Mouse (Mus musculus): ENCODE data around the gene Sp8. TPM values are rescaled to one million over a fixed set of nuclear protein-coding genes. Genes with fewer than 3 reads are reported as not detected.

The Sp8 gene
- polyA plus RNA-seq, 1 experiment from 2014 or later = 9.8 TPM

DNA sequence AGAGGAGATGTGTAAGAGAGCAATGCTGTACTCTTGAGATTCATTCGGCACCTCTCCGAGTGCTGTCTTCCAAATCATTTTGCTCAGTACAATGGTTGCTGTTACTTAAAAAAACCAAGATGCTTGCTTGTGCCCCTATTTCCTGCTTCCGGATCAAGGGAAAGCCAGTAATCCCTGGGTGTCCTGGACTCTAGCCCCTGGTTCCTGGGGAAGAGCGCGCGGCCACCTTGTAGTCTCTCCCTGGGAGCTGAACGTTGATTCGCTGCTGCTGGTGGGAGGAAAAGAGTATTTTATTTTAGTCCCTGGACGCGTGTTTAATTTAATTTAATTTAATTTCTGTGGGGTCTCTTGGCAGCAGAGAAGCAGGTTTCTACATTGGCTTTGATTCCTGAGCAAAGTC, 8.3 kb downstream of the Sp8 start:
- H3K4me1 ChIP-seq (ENCODE audit: control insufficient read depth, insufficient read depth, low read length) = 0 out of 2 replicates have a peak, but pooled peaks cover under 1% of the 10 kb centered on the region
- peaks cover 45% of the 10 kb centered on the region for H3K27me3 ChIP-seq (ENCODE audit: control insufficient read depth, insufficient read depth, low read length)
- peak; percentile 57 for DNase-seq (ENCODE audit: low spot score)
- no peak for ATAC-seq (ENCODE audit: insufficient read depth, low FRiP score, low TSS enrichment)
- peak overlapping the region; percentile 53 for H3K4me2 ChIP-seq (ENCODE audit: low read depth)
- 4% methylated on average over 10 of the region's 10 CpGs for WGBS
- no peaks in the 10 kb centered on the region for H3K36me3 ChIP-seq (ENCODE audit: control insufficient read depth, insufficient read depth, low read length)
- peak overlapping the region; percentile 39 for H3K4me3 ChIP-seq (ENCODE audit: low read depth, low read length)
- H3K27ac ChIP-seq (ENCODE audit: low read depth, low read length) = peak overlapping the region; percentile 73; the same call in 1 of the 2 replicates
- H3K9me3 ChIP-seq (ENCODE audit: control insufficient read depth, low read length) = no peaks in the 10 kb centered on the region
- H3K9ac ChIP-seq (ENCODE audit: low read length) = no peak overlapping the region; the same call in 1 of the 2 replicates

DNA sequence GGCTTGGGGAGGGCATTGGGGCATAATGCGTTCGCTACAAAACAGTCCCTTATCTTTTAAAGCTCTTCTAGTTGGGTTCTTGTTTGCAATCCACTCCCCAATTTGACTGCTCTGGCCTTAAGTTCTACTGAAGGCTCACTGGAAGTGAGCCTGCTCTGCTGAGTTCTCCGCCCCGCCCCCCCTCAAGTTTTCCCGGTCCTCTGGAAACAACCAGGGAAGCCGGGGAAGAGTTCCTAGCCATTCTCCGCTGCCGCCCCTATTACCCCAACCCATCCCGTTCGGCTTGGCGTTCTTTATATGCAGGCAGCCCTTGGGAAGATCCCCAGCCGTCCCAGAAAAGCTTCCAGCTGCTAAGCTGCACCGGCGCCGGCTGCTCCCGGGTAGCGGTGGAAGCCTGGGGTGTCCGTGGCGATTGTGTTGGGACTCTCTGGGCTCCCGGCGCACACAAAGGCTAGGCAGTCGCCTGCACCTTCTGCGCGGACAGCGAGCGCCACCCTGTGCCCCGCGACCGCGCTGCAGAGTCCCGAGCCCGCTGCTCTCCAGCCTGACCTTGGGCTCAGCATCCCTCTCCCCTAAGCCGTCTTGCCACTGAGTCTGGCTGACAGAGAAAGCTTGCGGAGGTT, 8.8 kb downstream of the Sp8 start:
- Histone ChIP-seq H3K9ac (ENCODE audit: low read length) (peak overlapping the region; percentile 60), H3K27me3 (ENCODE audit: control insufficient read depth, insufficient read depth, low read length) (peaks cover 39% of the 10 kb centered on the region), H3K4me2 (ENCODE audit: low read depth) (peak overlapping the region; percentile 53), H3K4me1 (ENCODE audit: control insufficient read depth, insufficient read depth, low read length) (no peaks in the 10 kb centered on the region), H3K9me3 (ENCODE audit: control insufficient read depth, low read length) (no peaks in the 10 kb centered on the region), H3K27ac (ENCODE audit: low read depth, low read length) (peak overlapping the region; percentile 73), H3K4me3 (ENCODE audit: low read depth, low read length) (peak overlapping the region; percentile 39), H3K36me3 (ENCODE audit: control insufficient read depth, insufficient read depth, low read length) (no peaks in the 10 kb centered on the region)
- WGBS = under 1% methylated on average over 33 of the region's 34 CpGs
- DNase-seq (ENCODE audit: low spot score) (peak; percentile 93), ATAC-seq (ENCODE audit: insufficient read depth, low FRiP score, low TSS enrichment) (peak; percentile 96)

DNA sequence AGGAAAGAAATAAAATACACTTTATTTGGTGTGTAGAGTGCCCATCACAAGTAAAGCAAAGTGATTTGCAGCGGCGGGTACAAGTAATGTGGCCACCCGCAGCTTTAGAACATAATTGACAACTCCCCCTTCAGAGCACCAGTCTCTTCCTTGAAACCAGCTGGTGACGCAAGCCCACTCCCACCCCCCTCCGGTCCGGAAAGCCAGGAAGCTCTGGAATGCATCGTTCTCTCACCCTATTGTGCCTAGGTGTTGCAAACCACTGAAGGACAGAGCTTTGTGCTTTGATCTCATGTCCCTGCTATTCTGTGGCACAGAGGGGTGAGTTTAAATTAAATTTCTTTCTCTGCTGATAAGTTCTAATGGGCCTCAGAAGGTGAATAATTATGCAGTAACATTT, 10.0 kb downstream of the Sp8 start:
- WGBS = 1% methylated on average over 7 of the region's 7 CpGs
- H3K4me3 ChIP-seq (ENCODE audit: low read depth, low read length) = no peak overlapping the region
- no peak overlapping the region for H3K4me2 ChIP-seq (ENCODE audit: low read depth)
- no peaks in the 10 kb centered on the region for H3K9me3 ChIP-seq (ENCODE audit: control insufficient read depth, low read length)
- no peak overlapping the region for H3K9ac ChIP-seq (ENCODE audit: low read length)
- H3K4me1 ChIP-seq (ENCODE audit: control insufficient read depth, insufficient read depth, low read length) = no peaks in the 10 kb centered on the region
- H3K27ac ChIP-seq (ENCODE audit: low read depth, low read length) = no peak overlapping the region
- H3K27me3 ChIP-seq (ENCODE audit: control insufficient read depth, insufficient read depth, low read length) = peaks cover 32% of the 10 kb centered on the region
- ATAC-seq (ENCODE audit: insufficient read depth, low FRiP score, low TSS enrichment) (no peak), DNase-seq (ENCODE audit: low spot score) (no peak)
- H3K36me3 ChIP-seq (ENCODE audit: control insufficient read depth, insufficient read depth, low read length) = no peaks in the 10 kb centered on the region

- 78% methylated on average over 8 of the region's 8 CpGs for WGBS
- H3K27me3 ChIP-seq (ENCODE audit: control insufficient read depth, insufficient read depth, low read length) = no peaks in the 10 kb centered on the region
These were observed 26.5 kb downstream of the Sp8 start for GRCm38 (mm10) chr12:118872673-118873072.

GRCm38 (mm10) chr12:118882790-118883189, 36.7 kb downstream of the Sp8 start:
- ATAC-seq (ENCODE audit: insufficient read depth, low FRiP score, low TSS enrichment) = no peak
- no peak for DNase-seq (ENCODE audit: low spot score)
- H3K9ac ChIP-seq (ENCODE audit: low read length) = no peak overlapping the region
- H3K4me1 ChIP-seq (ENCODE audit: control insufficient read depth, insufficient read depth, low read length) = no peaks in the 10 kb centered on the region
- no peaks in the 10 kb centered on the region for H3K9me3 ChIP-seq (ENCODE audit: control insufficient read depth, low read length)
- H3K27ac ChIP-seq (ENCODE audit: low read depth, low read length) = no peak overlapping the region
- no peaks in the 10 kb centered on the region for H3K36me3 ChIP-seq (ENCODE audit: control insufficient read depth, insufficient read depth, low read length)
- no peak overlapping the region for H3K4me3 ChIP-seq (ENCODE audit: low read depth, low read length)
- no peak overlapping the region for H3K4me2 ChIP-seq (ENCODE audit: low read depth)
- H3K27me3 ChIP-seq (ENCODE audit: control insufficient read depth, insufficient read depth, low read length) = no peaks in the 10 kb centered on the region

More at GRCm38 (mm10) chr12:118872673-118873072, 26.5 kb downstream of the Sp8 start:
- Histone ChIP-seq H3K9me3 (ENCODE audit: control insufficient read depth, low read length) (no peaks in the 10 kb centered on the region), H3K36me3 (ENCODE audit: control insufficient read depth, insufficient read depth, low read length) (no peaks in the 10 kb centered on the region), H3K27ac (ENCODE audit: low read depth, low read length) (no peak overlapping the region), H3K4me1 (ENCODE audit: control insufficient read depth, insufficient read depth, low read length) (no peaks in the 10 kb centered on the region), H3K9ac (ENCODE audit: low read length) (no peak overlapping the region), H3K4me2 (ENCODE audit: low read depth) (no peak overlapping the region), H3K4me3 (ENCODE audit: low read depth, low read length) (no peak overlapping the region)
- ATAC-seq (ENCODE audit: insufficient read depth, low FRiP score, low TSS enrichment) = no peak
- no peak for DNase-seq (ENCODE audit: low spot score)

DNA sequence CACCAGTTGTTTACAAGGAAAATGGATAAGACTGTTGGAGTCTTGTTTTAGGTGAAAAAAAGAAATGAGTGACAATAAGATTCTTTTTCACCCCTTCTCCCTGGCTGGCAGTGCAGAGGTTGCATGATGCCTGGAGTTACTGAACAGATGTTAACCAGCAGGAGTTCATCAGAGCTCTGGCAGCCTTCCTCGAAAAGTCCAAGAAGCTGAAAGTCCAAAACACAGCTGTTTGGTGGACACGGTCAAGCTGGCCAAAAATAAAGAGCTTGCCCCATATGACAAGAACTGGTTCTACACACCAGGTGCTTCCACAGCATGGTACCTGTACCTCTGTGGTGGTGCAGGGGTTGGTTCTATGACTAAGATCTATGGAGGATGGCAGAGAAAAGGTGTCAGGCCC, 41.8 kb downstream of the Sp8 start:
- no peak for ATAC-seq (ENCODE audit: insufficient read depth, low FRiP score, low TSS enrichment)
- DNase-seq (ENCODE audit: low spot score) = no peak
- no peaks in the 10 kb centered on the region for H3K9me3 ChIP-seq (ENCODE audit: control insufficient read depth, low read length)
- H3K27me3 ChIP-seq (ENCODE audit: control insufficient read depth, insufficient read depth, low read length) = no peaks in the 10 kb centered on the region
- H3K4me3 ChIP-seq (ENCODE audit: low read depth, low read length) = no peak overlapping the region
- no peak overlapping the region for H3K27ac ChIP-seq (ENCODE audit: low read depth, low read length)
- 69% methylated on average over 2 of the region's 2 CpGs for WGBS
- H3K9ac ChIP-seq (ENCODE audit: low read length) = no peak overlapping the region
- no peak overlapping the region for H3K4me2 ChIP-seq (ENCODE audit: low read depth)
- no peaks in the 10 kb centered on the region for H3K36me3 ChIP-seq (ENCODE audit: control insufficient read depth, insufficient read depth, low read length)
- no peaks in the 10 kb centered on the region for H3K4me1 ChIP-seq (ENCODE audit: control insufficient read depth, insufficient read depth, low read length)

Other genes with a start within 250 kb of the Sp8 start
- not detected in 2 replicates for gene Abcb5, start 120.1 kb downstream of the Sp8 start, polyA plus RNA-seq (2014; fragmentation: Nextera tagmentation; extraction: Ambion mirVana)

Data from neural tube, embryonic 11.5 days (tissue).